Mouse (Mus musculus): ENCODE data around the gene Ppfibp1. TPM values are rescaled to one million over a fixed set of nuclear protein-coding genes. Genes with fewer than 3 reads are reported as not detected.

Ppfibp1 gene
- polyA plus RNA-seq, 1 experiment, result 66.6 TPM

DNA sequence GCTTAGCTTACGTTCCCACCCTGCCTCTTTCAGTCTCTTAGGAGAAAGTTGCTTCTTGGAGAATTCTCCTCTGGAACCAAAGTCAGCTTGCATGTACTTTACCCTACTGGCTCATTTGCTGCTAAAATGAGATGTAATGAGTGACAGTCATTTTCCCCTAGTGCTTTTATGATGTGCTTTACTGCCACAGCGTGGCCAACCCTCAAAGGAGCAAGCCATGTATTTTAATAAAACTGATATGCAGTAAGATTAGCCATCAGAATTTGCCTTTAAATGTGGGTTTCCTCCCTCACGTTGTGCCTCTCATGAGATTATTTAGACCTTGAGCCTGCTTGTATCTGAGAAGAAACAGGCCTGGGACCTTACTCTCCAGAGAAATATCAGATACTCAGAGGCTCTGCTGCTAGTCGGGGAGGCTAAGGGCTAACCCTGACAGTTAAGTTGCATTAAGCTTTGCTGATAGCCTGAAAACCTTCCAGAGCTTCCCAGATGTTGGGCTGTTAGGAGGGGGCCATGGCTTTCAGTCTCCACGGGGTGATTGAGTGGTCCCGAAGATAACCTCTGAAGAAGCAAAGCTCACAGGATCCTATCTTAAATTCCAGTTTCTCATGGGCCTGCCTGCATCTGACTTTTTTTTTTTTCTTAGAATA lies 73.7 kb downstream of the Ppfibp1 start:
- Histone ChIP-seq H3K4me3 (ENCODE audit: low read depth, low read length) (no peak overlapping the region), H3K36me3 (ENCODE audit: control insufficient read depth, insufficient read depth, low read length, poor library complexity, severe bottlenecking) (no peaks in the 10 kb centered on the region), H3K9ac (ENCODE audit: low read depth, poor library complexity, severe bottlenecking) (no peak overlapping the region), H3K27me3 (ENCODE audit: control insufficient read depth, insufficient read depth, low read length, poor library complexity, severe bottlenecking) (no peaks in the 10 kb centered on the region), H3K27ac (ENCODE audit: insufficient read depth, low read length) (no peak overlapping the region), H3K4me1 (ENCODE audit: control insufficient read depth, insufficient read depth, low read length) (no peaks in the 10 kb centered on the region), H3K9me3 (replicated peaks; ENCODE audit: control insufficient read depth, insufficient read depth, low read length, poor library complexity, severe bottlenecking) (no peaks in the 10 kb centered on the region)
- TF ChIP-seq POLR2A (IDR thresholded peaks at IDR 0.05; ENCODE audit: insufficient read depth, low read length) (no peak), EP300 (IDR thresholded peaks at IDR 0.05; ENCODE audit: insufficient read depth, low read depth, low read length) (no peak), CTCF (IDR thresholded peaks at IDR 0.05; ENCODE audit: low read depth, low read length) (no peak)

GRCm38 (mm10) chr6:146963396-146964150 lies 75.3 kb downstream of the Ppfibp1 start:
- Histone ChIP-seq H3K27ac (ENCODE audit: insufficient read depth, low read length) (no peak overlapping the region), H3K27me3 (ENCODE audit: control insufficient read depth, insufficient read depth, low read length, poor library complexity, severe bottlenecking) (no peaks in the 10 kb centered on the region), H3K9me3 (replicated peaks; ENCODE audit: control insufficient read depth, insufficient read depth, low read length, poor library complexity, severe bottlenecking) (no peaks in the 10 kb centered on the region), H3K9ac (ENCODE audit: low read depth, poor library complexity, severe bottlenecking) (no peak overlapping the region), H3K4me1 (ENCODE audit: control insufficient read depth, insufficient read depth, low read length) (no peaks in the 10 kb centered on the region), H3K36me3 (ENCODE audit: control insufficient read depth, insufficient read depth, low read length, poor library complexity, severe bottlenecking) (no peaks in the 10 kb centered on the region), H3K4me3 (ENCODE audit: low read depth, low read length) (no peak overlapping the region)
- TF ChIP-seq POLR2A (IDR thresholded peaks at IDR 0.05; ENCODE audit: insufficient read depth, low read length), result no peak
- TF ChIP-seq CTCF (IDR thresholded peaks at IDR 0.05; ENCODE audit: low read depth, low read length), result no peak
- no peak for TF ChIP-seq EP300 (IDR thresholded peaks at IDR 0.05; ENCODE audit: insufficient read depth, low read depth, low read length)

- H3K4me1 ChIP-seq (ENCODE audit: control insufficient read depth, insufficient read depth, low read length), result no peaks in the 10 kb centered on the region
- H3K9ac ChIP-seq (ENCODE audit: low read depth, poor library complexity, severe bottlenecking), result no peak overlapping the region
- no peak for TF ChIP-seq EP300 (IDR thresholded peaks at IDR 0.05; ENCODE audit: insufficient read depth, low read depth, low read length)
- no peak for TF ChIP-seq CTCF (IDR thresholded peaks at IDR 0.05; ENCODE audit: low read depth, low read length)
- no peak for TF ChIP-seq POLR2A (IDR thresholded peaks at IDR 0.05; ENCODE audit: insufficient read depth, low read length)
- H3K4me3 ChIP-seq (ENCODE audit: low read depth, low read length), result no peak overlapping the region
- no peak overlapping the region for H3K27ac ChIP-seq (ENCODE audit: insufficient read depth, low read length)
- H3K27me3 ChIP-seq (ENCODE audit: control insufficient read depth, insufficient read depth, low read length, poor library complexity, severe bottlenecking), result no peaks in the 10 kb centered on the region
- no peaks in the 10 kb centered on the region for H3K36me3 ChIP-seq (ENCODE audit: control insufficient read depth, insufficient read depth, low read length, poor library complexity, severe bottlenecking)
- no peaks in the 10 kb centered on the region for H3K9me3 ChIP-seq (replicated peaks; ENCODE audit: control insufficient read depth, insufficient read depth, low read length, poor library complexity, severe bottlenecking)
These were observed 77.0 kb downstream of the Ppfibp1 start for GRCm38 (mm10) chr6:146965139-146965772.

GRCm38 (mm10) chr6:146966446-146967019 lies 78.2 kb downstream of the Ppfibp1 start:
- Histone ChIP-seq H3K9ac (ENCODE audit: low read depth, poor library complexity, severe bottlenecking) (no peak overlapping the region), H3K4me1 (ENCODE audit: control insufficient read depth, insufficient read depth, low read length) (no peaks in the 10 kb centered on the region), H3K9me3 (replicated peaks; ENCODE audit: control insufficient read depth, insufficient read depth, low read length, poor library complexity, severe bottlenecking) (no peaks in the 10 kb centered on the region), H3K36me3 (ENCODE audit: control insufficient read depth, insufficient read depth, low read length, poor library complexity, severe bottlenecking) (no peaks in the 10 kb centered on the region), H3K27ac (ENCODE audit: insufficient read depth, low read length) (no peak overlapping the region), H3K27me3 (ENCODE audit: control insufficient read depth, insufficient read depth, low read length, poor library complexity, severe bottlenecking) (no peaks in the 10 kb centered on the region), H3K4me3 (ENCODE audit: low read depth, low read length) (no peak overlapping the region)
- TF ChIP-seq POLR2A (IDR thresholded peaks at IDR 0.05; ENCODE audit: insufficient read depth, low read length) (no peak), CTCF (IDR thresholded peaks at IDR 0.05; ENCODE audit: low read depth, low read length) (no peak), EP300 (IDR thresholded peaks at IDR 0.05; ENCODE audit: insufficient read depth, low read depth, low read length) (no peak)

- Histone ChIP-seq H3K9ac (ENCODE audit: low read depth, poor library complexity, severe bottlenecking) (no peak overlapping the region), H3K9me3 (replicated peaks; ENCODE audit: control insufficient read depth, insufficient read depth, low read length, poor library complexity, severe bottlenecking) (no peaks in the 10 kb centered on the region)
- TF ChIP-seq CTCF (IDR thresholded peaks at IDR 0.05; ENCODE audit: low read depth, low read length), result no peak
- TF ChIP-seq EP300 (IDR thresholded peaks at IDR 0.05; ENCODE audit: insufficient read depth, low read depth, low read length), result no peak
These were observed 79.5 kb downstream of the Ppfibp1 start for GRCm38 (mm10) chr6:146967836-146968235.

More at GRCm38 (mm10) chr6:146967836-146968235, 79.5 kb downstream of the Ppfibp1 start:
- Histone ChIP-seq H3K4me3 (ENCODE audit: low read depth, low read length) (no peak overlapping the region), H3K27me3 (ENCODE audit: control insufficient read depth, insufficient read depth, low read length, poor library complexity, severe bottlenecking) (no peaks in the 10 kb centered on the region), H3K36me3 (ENCODE audit: control insufficient read depth, insufficient read depth, low read length, poor library complexity, severe bottlenecking) (no peaks in the 10 kb centered on the region), H3K4me1 (ENCODE audit: control insufficient read depth, insufficient read depth, low read length) (no peaks in the 10 kb centered on the region), H3K27ac (ENCODE audit: insufficient read depth, low read length) (no peak overlapping the region)
